Mouse (Mus musculus) thymus, adult 2 months (tissue): ENCODE data around the gene Sept4.

Experiments used
- CTCF ChIP-seq: fragments of 200-500 bp; IDR thresholded peaks from 2 replicates; pipeline ENCODE4 v1.5.1; 2012; ENCODE audit warnings: mild to moderate bottlenecking, control low read depth, low read length, moderate library complexity, borderline replicate concordance; ENCODE audit not compliant: control insufficient read depth, poor library complexity, insufficient read depth; ENCODE audit errors: extremely low read depth
- POLR2A ChIP-seq: fragments of 200-500 bp; IDR thresholded peaks from 2 replicates; pipeline ENCODE4 v1.6.1; 2012; ENCODE audit warnings: mild to moderate bottlenecking, low read length, control low read depth, moderate library complexity; ENCODE audit not compliant: control insufficient read depth, poor library complexity, insufficient read depth; ENCODE audit errors: extremely low read depth

GRCm38 (mm10) chr11:87570743-87571142, 2.0 kb downstream of the Sept4 start:
- TF ChIP-seq CTCF (no peak), POLR2A (no peak)
